Mouse (Mus musculus) kidney, adult 2 months (tissue): Measurements from ENCODE around the gene Th.

Experiments used
- CTCF ChIP-seq: fragments of 200-500 bp; conservative IDR thresholded peaks from 2 replicates; pipeline ENCODE4 v1.5.1; 2011; ENCODE audit warnings: low read depth, mild to moderate bottlenecking, control low read depth, low read length, moderate library complexity, mixed read lengths; ENCODE audit not compliant: insufficient read depth, insufficient read length
- POLR2A ChIP-seq: fragments of 200-500 bp; IDR thresholded peaks from one replicate; pipeline ENCODE4 v1.6.1; 2011; ENCODE audit warnings: low read depth, low read length, control low read depth

GRCm38 (mm10) chr7:142931028-142931427 is at the start of gene Th:
- no peak for TF ChIP-seq POLR2A
- no peak for TF ChIP-seq CTCF
